Mouse (Mus musculus): ENCODE measurements at regions not wholly inside any gene's neighbourhood (a gene's known extent, or its start where the extent isn't known, plus 50 kb on each side); places are given as distances from the start of the nearest gene placed in this dataset.
"Not testable (repeated sequence)": the region's sequence is repeated elsewhere in the genome, so short reads cannot be mapped to it uniquely, and the experiment has no call there.

GRCm38 (mm10) chr16:50533881-50534280 lies 57.1 kb downstream of the Ccdc54 start:
- no peaks in the 10 kb centered on the region for H3K27me3 ChIP-seq (replicated peaks)
- H3K9ac ChIP-seq: no peak overlapping the region
- WGBS: 73% methylated on average over 3 of the region's 3 CpGs

GRCm38 (mm10) chr16:50529511-50530416 lies 61.2 kb downstream of the Ccdc54 start:
- under 1% methylated on average over 46 of the region's 46 CpGs for WGBS
- Histone ChIP-seq H3K9ac (peak overlapping the region; percentile 84), H3K4me1 (no peaks in the 10 kb centered on the region), H3K36me3 (no peaks in the 10 kb centered on the region), H3K4me2 (replicated peaks) (peak overlapping the region; percentile 94), H3K27ac (0 out of 2 replicates have a peak overlapping the region, but pooled peaks have one; percentile 64), H3K4me3 (peak overlapping the region; percentile 79), H3K27me3 (replicated peaks) (no peaks in the 10 kb centered on the region), H3K9me3 (no peaks in the 10 kb centered on the region)
- ATAC-seq (ENCODE audit: low FRiP score, low read depth): peak; percentile 57

More at GRCm38 (mm10) chr16:50533881-50534280, 57.1 kb downstream of the Ccdc54 start:
- no peak overlapping the region for H3K27ac ChIP-seq
- no peaks in the 10 kb centered on the region for H3K36me3 ChIP-seq
- no peak overlapping the region for H3K4me3 ChIP-seq
- no peak overlapping the region for H3K4me2 ChIP-seq (replicated peaks)
- no peaks in the 10 kb centered on the region for H3K9me3 ChIP-seq
- no peaks in the 10 kb centered on the region for H3K4me1 ChIP-seq
- no peak for ATAC-seq (ENCODE audit: low FRiP score, low read depth)

- H3K4me3 ChIP-seq: peak overlapping the region; percentile 79
- H3K4me2 ChIP-seq (replicated peaks): peak overlapping the region; percentile 94
- no peaks in the 10 kb centered on the region for H3K4me1 ChIP-seq
- H3K9ac ChIP-seq: peak overlapping the region; percentile 84
- H3K9me3 ChIP-seq: no peaks in the 10 kb centered on the region
- peak overlapping the region; percentile 64 for H3K27ac ChIP-seq
- no peaks in the 10 kb centered on the region for H3K36me3 ChIP-seq
- peak; percentile 85 for ATAC-seq (ENCODE audit: low FRiP score, low read depth)
- H3K27me3 ChIP-seq (replicated peaks): no peaks in the 10 kb centered on the region
- WGBS: under 1% methylated on average over 80 of the region's 81 CpGs
Observed at GRCm38 (mm10) chr16:50528677-50529510, 62.1 kb downstream of the Ccdc54 start.

GRCm38 (mm10) chr16:50528355-50528676 lies 62.6 kb downstream of the Ccdc54 start:
- Histone ChIP-seq H3K4me3 (peak overlapping the region; percentile 79), H3K27ac (no peak overlapping the region), H3K9me3 (no peaks in the 10 kb centered on the region), H3K9ac (peak overlapping the region; percentile 84), H3K4me2 (replicated peaks) (peak overlapping the region; percentile 94), H3K36me3 (no peaks in the 10 kb centered on the region), H3K4me1 (no peaks in the 10 kb centered on the region), H3K27me3 (replicated peaks) (no peaks in the 10 kb centered on the region)
- ATAC-seq (ENCODE audit: low FRiP score, low read depth): peak; percentile 26; the same call in 1 of the 2 replicates
- WGBS: 2% methylated on average over 9 of the region's 9 CpGs

- not testable (repeated sequence) for ATAC-seq (ENCODE audit: low FRiP score, low read depth); H3K4me3 ChIP-seq; H3K9me3 ChIP-seq; H3K27me3 ChIP-seq (replicated peaks); H3K36me3 ChIP-seq; H3K4me2 ChIP-seq (replicated peaks); H3K4me1 ChIP-seq; H3K9ac ChIP-seq; H3K27ac ChIP-seq
- WGBS: 83% methylated on average over 5 of the region's 5 CpGs
Observed at GRCm38 (mm10) chr16:50526930-50527329, 64.0 kb downstream of the Ccdc54 start.

GRCm38 (mm10) chr16:50525934-50526366 lies 65.0 kb downstream of the Ccdc54 start:
- Histone ChIP-seq H3K27ac (no peak overlapping the region), H3K36me3 (no peaks in the 10 kb centered on the region), H3K9ac (no peak overlapping the region), H3K9me3 (no peaks in the 10 kb centered on the region), H3K4me3 (no peak overlapping the region), H3K4me1 (no peaks in the 10 kb centered on the region), H3K4me2 (replicated peaks) (no peak overlapping the region), H3K27me3 (replicated peaks) (no peaks in the 10 kb centered on the region)
- ATAC-seq (ENCODE audit: low FRiP score, low read depth): no peak
- WGBS: 93% methylated on average over 11 of the region's 11 CpGs

- H3K4me1 ChIP-seq: no peaks in the 10 kb centered on the region
- no peaks in the 10 kb centered on the region for H3K27me3 ChIP-seq (replicated peaks)
- H3K27ac ChIP-seq: no peak overlapping the region
- H3K9me3 ChIP-seq: no peaks in the 10 kb centered on the region
- ATAC-seq (ENCODE audit: low FRiP score, low read depth): no peak
- H3K9ac ChIP-seq: no peak overlapping the region
- no peaks in the 10 kb centered on the region for H3K36me3 ChIP-seq
- H3K4me3 ChIP-seq: no peak overlapping the region
- H3K4me2 ChIP-seq (replicated peaks): no peak overlapping the region
- WGBS: 93% methylated on average over 9 of the region's 9 CpGs
Observed at GRCm38 (mm10) chr16:50525504-50525903, 65.5 kb downstream of the Ccdc54 start.

- Histone ChIP-seq H3K9me3 (no peaks in the 10 kb centered on the region), H3K27ac (no peak overlapping the region), H3K4me2 (replicated peaks) (no peak overlapping the region), H3K4me1 (no peaks in the 10 kb centered on the region), H3K4me3 (no peak overlapping the region), H3K36me3 (no peaks in the 10 kb centered on the region), H3K9ac (no peak overlapping the region), H3K27me3 (replicated peaks) (no peaks in the 10 kb centered on the region)
- no peak for ATAC-seq (ENCODE audit: low FRiP score, low read depth)
- WGBS: 84% methylated on average over 10 of the region's 10 CpGs
Observed at GRCm38 (mm10) chr16:50519610-50520009, 71.3 kb downstream of the Ccdc54 start.

GRCm38 (mm10) chr16:50516579-50516978 lies 74.4 kb downstream of the Ccdc54 start:
- Histone ChIP-seq H3K4me2 (replicated peaks) (no peak overlapping the region), H3K27ac (no peak overlapping the region), H3K9ac (no peak overlapping the region), H3K4me3 (no peak overlapping the region), H3K27me3 (replicated peaks) (no peaks in the 10 kb centered on the region), H3K9me3 (no peaks in the 10 kb centered on the region), H3K36me3 (no peaks in the 10 kb centered on the region), H3K4me1 (no peaks in the 10 kb centered on the region)
- ATAC-seq (ENCODE audit: low FRiP score, low read depth): no peak
- WGBS: 79% methylated on average over 11 of the region's 11 CpGs

GRCm38 (mm10) chr16:50515039-50515438 lies 75.9 kb downstream of the Ccdc54 start:
- Histone ChIP-seq H3K9ac (no peak overlapping the region), H3K4me2 (replicated peaks) (no peak overlapping the region), H3K4me3 (no peak overlapping the region), H3K9me3 (no peaks in the 10 kb centered on the region), H3K36me3 (no peaks in the 10 kb centered on the region), H3K27me3 (replicated peaks) (no peaks in the 10 kb centered on the region), H3K4me1 (no peaks in the 10 kb centered on the region), H3K27ac (no peak overlapping the region)
- WGBS: 82% methylated on average over 8 of the region's 8 CpGs
- no peak for ATAC-seq (ENCODE audit: low FRiP score, low read depth)

- Histone ChIP-seq H3K36me3 (no peaks in the 10 kb centered on the region), H3K4me2 (replicated peaks) (no peak overlapping the region), H3K4me3 (no peak overlapping the region), H3K27me3 (replicated peaks) (no peaks in the 10 kb centered on the region), H3K9ac (no peak overlapping the region), H3K4me1 (no peaks in the 10 kb centered on the region), H3K9me3 (no peaks in the 10 kb centered on the region), H3K27ac (no peak overlapping the region)
- ATAC-seq (ENCODE audit: low FRiP score, low read depth): no peak
- WGBS: 60% methylated on average over 3 of the region's 3 CpGs
Observed at GRCm38 (mm10) chr16:50512080-50512479, 78.9 kb downstream of the Ccdc54 start.

GRCm38 (mm10) chr16:50509529-50509895 lies 77.3 kb upstream of the Bbx start:
- WGBS: 55% methylated on average over 4 of the region's 4 CpGs
- Histone ChIP-seq H3K27me3 (replicated peaks) (no peaks in the 10 kb centered on the region), H3K4me3 (no peak overlapping the region), H3K36me3 (no peaks in the 10 kb centered on the region), H3K27ac (no peak overlapping the region), H3K4me2 (replicated peaks) (no peak overlapping the region), H3K4me1 (no peaks in the 10 kb centered on the region), H3K9ac (no peak overlapping the region), H3K9me3 (no peaks in the 10 kb centered on the region)
- no peak for ATAC-seq (ENCODE audit: low FRiP score, low read depth)
